Comparison of ENCODE assay signal across 20 mouse cellular contexts in genomic region chr10:39521327-39521726, GRCm38 (mm10).
DNase-seq lines count a peak whose midpoint lies in the region; ATAC-seq and TF ChIP-seq lines count a peak whose summit lies in the region.
"Had no signal": no experiment of that assay in that cellular context is flagged by ENCODE, and none has a peak within 500 bp of the region (broad histone marks: within the 10 kb centered on the region; RNA-seq: fewer than 3 reads in every experiment).

No protein-coding gene starts in this region.

- H3K9me3 ChIP-seq in hindbrain, embryonic 14.5 days (ENCODE audit: control insufficient read depth, low read length), result no peaks in the 10 kb centered on the region
- no peaks in the 10 kb centered on the region for H3K9me3 ChIP-seq in hindbrain, embryonic 11.5 days (ENCODE audit: control insufficient read depth, low read length)
- H3K9me3 ChIP-seq in lung, embryonic 16.5 days (ENCODE audit: control insufficient read depth, low read length), result no peaks in the 10 kb centered on the region
- H3K9me3 ChIP-seq: limb, embryonic 13.5 days had no signal

- no peak overlapping the region for H3K4me2 ChIP-seq in hindbrain, embryonic 14.5 days (replicated peaks)
- H3K4me2 ChIP-seq in hindbrain, embryonic 11.5 days (replicated peaks; ENCODE audit: low read depth, low read length), result no peak overlapping the region
- H3K4me2 ChIP-seq in lung, embryonic 16.5 days (ENCODE audit: low read depth, low read length), result no peak overlapping the region
- peak overlapping the region; percentile 16 for H3K4me2 ChIP-seq in myocyte (ENCODE audit: low read depth)
- H3K4me2 ChIP-seq: limb, embryonic 13.5 days had no signal

- H3K79me2 ChIP-seq in myocyte (ENCODE audit: control insufficient read depth, insufficient read depth), result no peaks in the 10 kb centered on the region

- no peaks in the 10 kb centered on the region for H3K27me3 ChIP-seq in hindbrain, embryonic 14.5 days (ENCODE audit: control insufficient read depth, insufficient read depth, low read length)
- no peaks in the 10 kb centered on the region for H3K27me3 ChIP-seq in hindbrain, embryonic 11.5 days (ENCODE audit: control insufficient read depth, insufficient read depth, low read length)
- no peaks in the 10 kb centered on the region for H3K27me3 ChIP-seq in lung, embryonic 16.5 days (ENCODE audit: control insufficient read depth, insufficient read depth, low read depth, low read length)
- H3K27me3 ChIP-seq in myocyte (ENCODE audit: control insufficient read depth, insufficient read depth, insufficient read length), result no peaks in the 10 kb centered on the region
- H3K27me3 ChIP-seq: limb, embryonic 13.5 days had no signal

- H3ac ChIP-seq in myocyte (ENCODE audit: control insufficient read depth, insufficient read length), result no peak overlapping the region

- no peak overlapping the region for H3K9ac ChIP-seq in hindbrain, embryonic 14.5 days
- H3K9ac ChIP-seq in hindbrain, embryonic 11.5 days (ENCODE audit: low read depth, low read length), result no peak overlapping the region
- H3K9ac ChIP-seq in lung, embryonic 16.5 days (ENCODE audit: low read length), result no peak overlapping the region
- H3K9ac ChIP-seq: limb, embryonic 13.5 days; liver, embryonic 14.5 days had no signal

- WGBS in hindbrain, embryonic 14.5 days, result 82% methylated on average over 1 of the region's 1 CpGs
- 91% methylated on average over 1 of the region's 1 CpGs for WGBS in hindbrain, embryonic 11.5 days
- WGBS in lung, embryonic 16.5 days, result 65% methylated on average over 1 of the region's 1 CpGs

- DNase-seq in hindbrain, embryonic 14.5 days (ENCODE audit: low spot score), result no peak
- DNase-seq in hindbrain, embryonic 11.5 days (ENCODE audit: low spot score), result no peak
- DNase-seq in lung, postnatal 10 days, result no peak
- DNase-seq in MN1 (ENCODE audit: low spot score), result peak; percentile 31
- no peak for DNase-seq in adrenal gland, postnatal 10 days
- DNase-seq: adrenal gland, postnatal 36 days; cerebellum, adult 11-12 months; cerebellum, postnatal 36 days; gastrocnemius, postnatal 25 days; heart, adult 2 months; kidney, adult 9 months; kidney, postnatal 36 days; lung, postnatal 36 days; right cerebral cortex, postnatal 25 days; thymus, adult 2 months had no signal

- peaks cover 60% of the 10 kb centered on the region for H3K4me1 ChIP-seq in hindbrain, embryonic 14.5 days (replicated peaks; ENCODE audit: control insufficient read depth, insufficient read depth, low read length)
- peaks cover 5% of the 10 kb centered on the region for H3K4me1 ChIP-seq in hindbrain, embryonic 11.5 days (replicated peaks; ENCODE audit: control insufficient read depth, insufficient read depth, low read length)
- peaks cover 22% of the 10 kb centered on the region for H3K4me1 ChIP-seq in lung, embryonic 16.5 days (replicated peaks; ENCODE audit: control insufficient read depth, insufficient read depth, low read length)

- peak overlapping the region; percentile 51; the same call in 1 of the 2 replicates for H3K27ac ChIP-seq in hindbrain, embryonic 14.5 days
- no peak overlapping the region for H3K27ac ChIP-seq in hindbrain, embryonic 11.5 days (ENCODE audit: low read depth, low read length)
- H3K27ac ChIP-seq in lung, embryonic 16.5 days (ENCODE audit: low read length), result peak overlapping the region; percentile 37; the same call in 1 of the 2 replicates
- H3K27ac ChIP-seq: heart, adult 2 months; limb, embryonic 13.5 days; liver, embryonic 14.5 days had no signal

- no peak overlapping the region for H3K4me3 ChIP-seq in hindbrain, embryonic 14.5 days (replicated peaks; ENCODE audit: low read length)
- H3K4me3 ChIP-seq in hindbrain, embryonic 11.5 days (ENCODE audit: low read depth, low read length), result no peak overlapping the region
- H3K4me3 ChIP-seq in lung, embryonic 16.5 days (ENCODE audit: low read length), result no peak overlapping the region
- no peak overlapping the region for H3K4me3 ChIP-seq in myocyte
- H3K4me3 ChIP-seq: heart, adult 2 months; limb, embryonic 13.5 days had no signal

- TF ChIP-seq POLR2A in myocyte (IDR thresholded peaks at IDR 0.05; ENCODE audit: insufficient read length, low read depth), result no peak

- H3K36me3 ChIP-seq in hindbrain, embryonic 14.5 days (replicated peaks; ENCODE audit: control insufficient read depth, insufficient read depth), result peaks cover 33% of the 10 kb centered on the region
- 0 out of 2 replicates have a peak, but pooled peaks cover 2% of the 10 kb centered on the region for H3K36me3 ChIP-seq in hindbrain, embryonic 11.5 days (ENCODE audit: control insufficient read depth, insufficient read depth, low read length)
- H3K36me3 ChIP-seq in lung, embryonic 16.5 days (ENCODE audit: control insufficient read depth, insufficient read depth, low read length), result 0 out of 2 replicates have a peak, but pooled peaks cover 2% of the 10 kb centered on the region
- peaks cover 42% of the 10 kb centered on the region for H3K36me3 ChIP-seq in myocyte (ENCODE audit: control insufficient read depth, insufficient read depth)

- no peak for ATAC-seq in hindbrain, embryonic 14.5 days (ENCODE audit: low FRiP score)
- no peak for ATAC-seq in hindbrain, embryonic 11.5 days (ENCODE audit: low FRiP score)
- ATAC-seq in lung, embryonic 16.5 days (ENCODE audit: low read depth), result no peak
- no peak for ATAC-seq in megakaryocyte-erythroid progenitor cell, adult 5-6 weeks (replicated peaks; ENCODE audit: low FRiP score, low TSS enrichment, poor library complexity, severe bottlenecking)

TF ChIP-seq in myocyte, 11 proteins besides CTCF, POLR2A, EP300 and RAD21:
- TF ChIP-seq MYOG (IDR thresholded peaks at IDR 0.05; ENCODE audit: control insufficient read depth in 1 of 3, insufficient read depth in 1 of 3, insufficient read length in 2 of 3, low read depth in 2 of 3) (no peak), TCF12 (IDR thresholded peaks at IDR 0.05; ENCODE audit: insufficient read depth, poor library complexity, severe bottlenecking) (no peak), E2F4 (IDR thresholded peaks at IDR 0.05; ENCODE audit: insufficient read depth) (no peak), POLR2AphosphoS2 (IDR thresholded peaks at IDR 0.05; ENCODE audit: insufficient read length, low read depth) (no peak), CEBPB (IDR thresholded peaks at IDR 0.05; ENCODE audit: insufficient read depth, poor library complexity, severe bottlenecking) (no peak), USF1 (IDR thresholded peaks at IDR 0.05; ENCODE audit: low read depth) (no peak), TCF3 (IDR thresholded peaks at IDR 0.05; ENCODE audit: insufficient read length, low read depth) (no peak)
